Mouse (Mus musculus) large intestine, adult 2 months (tissue): ENCODE results near the gene Pdlim5. TPM values are rescaled to one million over a fixed set of nuclear protein-coding genes. Genes with fewer than 3 reads are reported as not detected.
"Not testable (repeated sequence)": the region's sequence is repeated elsewhere in the genome, so short reads cannot be mapped to it uniquely, and the experiment has no call there.

Experiments used
- DNase-seq: peaks from one replicate; pipeline ENCODE4 v3.0.0-alpha.2; 2012; ENCODE audit warnings: low read depth, low spot score
- WGBS: fragments of 180-500 bp; shearing (Covaris S2); methylation state at CpG from one replicate; pipeline ENCODE4 v1.1.7; 2018; 5-methylcytosine and 5-hydroxymethylcytosine counted together
- polyA plus RNA-seq: library from polyadenylated mRNA; depleted of rRNA; stranded (reverse); fragments of >200 nt; gene quantifications from 2 replicates; pipeline ENCODE4 v1.2.3, GENCODE M21; 2012; rRNA removed

Gene Pdlim5
- polyA plus RNA-seq, 1 experiment, result 30.8 TPM

DNA sequence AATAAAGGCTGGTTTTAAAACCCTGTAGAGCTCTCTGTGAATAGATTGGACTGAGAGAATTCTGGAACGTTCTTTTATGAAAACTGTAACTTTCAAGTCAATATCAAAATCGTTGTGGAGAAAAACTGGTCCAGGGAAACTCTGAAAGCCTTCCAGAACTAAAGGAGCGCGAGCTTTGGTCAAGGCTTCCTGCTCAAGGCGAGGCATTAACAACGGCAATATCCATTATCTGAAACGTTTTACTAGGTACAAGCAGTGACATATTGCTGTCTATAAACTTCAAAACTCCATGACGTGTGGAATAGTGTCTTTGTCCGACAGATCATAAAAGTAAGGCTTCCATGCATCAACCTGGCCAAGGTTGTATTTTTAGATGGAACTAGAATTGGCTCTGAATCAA lies 175.6 kb downstream of the Pdlim5 start:
- DNase-seq, result peak; percentile 44
- 32% methylated on average over 9 of the region's 9 CpGs for WGBS

- DNase-seq, result no peak
- 37% methylated on average over 2 of the region's 2 CpGs for WGBS
Measured at GRCm38 (mm10) chr3:142212821-142213220, 182.7 kb downstream of the Pdlim5 start.

DNA sequence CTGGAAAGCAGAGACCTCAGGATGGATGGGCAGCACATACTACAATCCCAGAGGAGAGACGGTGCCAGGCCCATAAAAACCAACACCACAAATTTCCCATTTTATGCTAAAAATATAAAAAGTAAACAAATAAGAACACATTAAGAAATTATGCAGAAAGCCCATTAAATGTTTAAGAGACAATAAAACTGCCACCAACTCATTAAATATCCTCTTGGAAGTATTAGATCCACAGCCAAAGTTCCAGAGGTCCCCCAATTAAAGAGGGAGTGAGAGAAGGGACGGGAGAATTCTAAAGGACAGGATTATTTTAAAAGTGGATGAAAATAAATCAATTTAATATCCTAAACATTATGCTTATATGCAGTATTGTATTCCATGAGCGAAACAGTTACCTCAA lies 183.3 kb downstream of the Pdlim5 start:
- no peak for DNase-seq
- WGBS, result 48% methylated on average over 3 of the region's 3 CpGs

GRCm38 (mm10) chr3:142209981-142210380 lies 185.5 kb downstream of the Pdlim5 start:
- no peak for DNase-seq
- WGBS, result 75% methylated on average over 6 of the region's 6 CpGs

DNA sequence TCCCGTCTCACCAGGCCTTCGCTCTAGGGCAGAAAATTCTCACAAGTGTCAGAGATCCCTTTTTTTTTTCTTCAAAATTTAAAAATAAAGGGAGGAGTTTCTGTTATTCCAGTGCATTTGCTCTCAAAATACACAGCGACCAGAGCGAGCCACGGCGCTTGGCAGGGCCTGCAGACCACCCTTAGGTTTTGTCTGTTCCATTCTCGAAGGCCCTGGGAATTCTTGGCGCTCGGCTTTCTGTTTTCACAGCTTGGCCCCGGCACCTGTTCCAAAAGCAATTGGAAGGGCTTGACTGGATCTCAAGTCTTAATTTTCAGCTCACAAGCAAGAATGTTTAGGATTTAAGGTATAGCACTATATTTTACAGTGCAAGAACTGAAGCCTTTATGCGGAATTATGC lies 186.4 kb downstream of the Pdlim5 start:
- DNase-seq, result no peak
- 87% methylated on average over 11 of the region's 11 CpGs for WGBS

GRCm38 (mm10) chr3:142207488-142207887 lies 188.0 kb downstream of the Pdlim5 start:
- no peak for DNase-seq
- WGBS, result 82% methylated on average over 6 of the region's 6 CpGs

DNA sequence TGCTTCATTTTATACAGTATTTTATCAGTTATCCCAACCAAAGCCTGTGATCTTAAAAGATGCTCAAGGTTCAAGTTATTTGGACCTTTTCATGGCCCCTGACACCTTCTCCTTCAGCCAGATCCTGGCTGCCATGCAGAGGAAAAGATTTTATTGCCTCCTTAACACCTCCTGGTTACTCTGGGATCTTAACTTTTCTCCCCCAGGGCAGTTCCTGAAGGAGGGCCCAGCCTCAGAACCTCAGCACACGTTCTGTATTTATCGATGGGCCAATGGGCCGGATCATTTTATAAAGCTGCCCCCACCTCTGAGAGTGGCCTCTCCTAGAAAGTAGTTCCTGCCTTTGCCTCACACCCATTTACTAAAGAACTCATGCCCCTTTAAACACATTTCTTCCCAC lies 189.2 kb downstream of the Pdlim5 start:
- DNase-seq, result no peak
- WGBS, result 72% methylated on average over 3 of the region's 3 CpGs

- no peak for DNase-seq
- WGBS, result 85% methylated on average over 8 of the region's 8 CpGs
Measured at GRCm38 (mm10) chr3:142196142-142196541, 199.4 kb downstream of the Pdlim5 start.

DNA sequence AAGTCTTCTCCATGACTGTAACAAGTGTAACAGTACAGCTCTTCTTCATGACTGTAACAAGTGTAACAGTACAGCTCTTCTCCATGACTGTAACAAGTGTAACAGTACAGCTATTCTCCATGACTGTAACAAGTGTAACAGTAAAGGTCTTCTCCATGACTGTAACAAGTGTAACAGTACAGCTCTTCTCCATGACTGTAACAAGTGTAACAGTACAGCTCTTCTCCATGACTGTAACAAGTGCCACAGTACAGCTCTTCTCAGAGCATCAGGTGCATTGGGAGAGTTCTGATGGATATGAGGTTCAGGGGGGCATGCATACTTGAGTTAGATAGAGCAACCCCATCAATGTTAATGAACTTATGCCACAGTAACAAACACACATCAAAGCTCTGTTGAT lies 203.9 kb downstream of the Pdlim5 start:
- DNase-seq, result not testable (repeated sequence)

Other genes starting within 250 kb of the Pdlim5 start
- gene Bmpr1b, start 226.3 kb downstream of the Pdlim5 start, polyA plus RNA-seq, result 0.04 and 0.08 TPM in 2 replicates
- 1.8 and 3.1 TPM in 2 replicates for gene Gbp5, start 98.3 kb upstream of the Pdlim5 start, polyA plus RNA-seq
- 1.3 and 3.7 TPM in 2 replicates for gene Gbp7, start 134.6 kb upstream of the Pdlim5 start, polyA plus RNA-seq
- 13.8 and 23.7 TPM in 2 replicates for gene Gbp3, start 164.3 kb upstream of the Pdlim5 start, polyA plus RNA-seq
- gene Gbp2b, start 199.2 kb upstream of the Pdlim5 start, polyA plus RNA-seq, result 2.7 and 3.9 TPM in 2 replicates
- gene Gbp2, start 224.9 kb upstream of the Pdlim5 start, polyA plus RNA-seq, result 19.6 and 19.8 TPM in 2 replicates